Mouse (Mus musculus) limb, embryonic 10.5 days (tissue): Measurements from ENCODE around the gene Ola1. TPM values are rescaled to one million over a fixed set of nuclear protein-coding genes. Genes with fewer than 3 reads are reported as not detected.
A peak's percentile ranks its signal among the peaks of the same experiment; 100 is the strongest.

Source experiments
- DNase-seq: peaks from one replicate; pipeline ENCODE4 v3.0.0-alpha.2; 2017; ENCODE audit warnings: low spot score
- H3K27ac ChIP-seq: fragments of 300-500 bp; sonication (generic); 2 replicates; pipeline ENCODE4 v1.5.1; 2016; ENCODE audit warnings: mild to moderate bottlenecking
- H3K27me3 ChIP-seq: fragments of 300-500 bp; sonication (generic); 2 replicates; pipeline ENCODE4 v1.6.1; 2016; ENCODE audit warnings: low read depth, mild to moderate bottlenecking; ENCODE audit not compliant: poor library complexity, severe bottlenecking
- H3K36me3 ChIP-seq: fragments of 300-500 bp; sonication (generic); 2 replicates; pipeline ENCODE4 v1.6.1; 2016; ENCODE audit warnings: mild to moderate bottlenecking, moderate library complexity
- H3K4me1 ChIP-seq: fragments of 300-500 bp; sonication (generic); 2 replicates; pipeline ENCODE4 v1.6.1; 2016
- H3K4me3 ChIP-seq: fragments of 300-500 bp; sonication (generic); 2 replicates; pipeline ENCODE4 v1.5.1; 2016; ENCODE audit warnings: mild to moderate bottlenecking, moderate library complexity
- H3K9me3 ChIP-seq: fragments of 300-500 bp; sonication (generic); replicated peaks from 2 replicates; pipeline ENCODE4 v1.6.1; 2016; ENCODE audit warnings: mild to moderate bottlenecking
- WGBS: fragments of 180-500 bp; shearing (Covaris S2); methylation state at CpG from one replicate; pipeline ENCODE4 v1.1.7; 2016; 5-methylcytosine and 5-hydroxymethylcytosine counted together
- polyA plus RNA-seq: library from polyadenylated mRNA; unstranded; fragments of >200 nt; fragmentation: Nextera tagmentation; extraction: Ambion mirVana; gene quantifications from 2 replicates; pipeline ENCODE4 v1.2.1, GENCODE M21; 2016

The Ola1 gene
- polyA plus RNA-seq, 1 experiment from 2014 or later, result 107 TPM

DNA sequence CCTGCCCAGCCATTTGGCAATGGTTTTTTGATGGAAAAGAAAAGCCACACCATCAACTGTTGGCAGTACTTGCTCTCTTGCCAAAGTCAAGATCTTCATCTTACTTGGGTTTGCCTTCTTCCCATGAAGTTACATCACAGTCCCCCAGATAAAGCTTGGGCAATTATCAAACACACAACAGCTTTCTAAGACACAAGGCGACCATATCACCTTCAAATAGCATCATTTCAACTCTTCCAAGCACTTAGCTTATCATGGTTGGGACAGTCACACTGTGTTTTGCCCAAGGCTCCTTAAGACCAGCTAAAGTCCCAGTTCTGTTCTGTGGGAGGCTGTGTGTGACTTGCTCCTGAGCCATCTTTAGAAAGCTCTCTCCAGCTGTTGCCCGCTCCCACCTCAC, 161.1 kb downstream of the Ola1 start:
- H3K27ac ChIP-seq, result no peak overlapping the region
- H3K9me3 ChIP-seq, result no peaks in the 10 kb centered on the region
- no peak for DNase-seq
- WGBS, result 93% methylated on average over 2 of the region's 2 CpGs
- H3K27me3 ChIP-seq, result peaks cover 3% of the 10 kb centered on the region; the same call in 1 of the 2 replicates
- no peak overlapping the region for H3K4me3 ChIP-seq
- no peaks in the 10 kb centered on the region for H3K36me3 ChIP-seq
- 0 out of 2 replicates have a peak, but pooled peaks cover 4% of the 10 kb centered on the region for H3K4me1 ChIP-seq

GRCm38 (mm10) chr2:73056090-73056956, 162.4 kb downstream of the Ola1 start:
- H3K9me3 ChIP-seq, result no peaks in the 10 kb centered on the region
- DNase-seq, result no peak
- H3K27me3 ChIP-seq, result no peaks in the 10 kb centered on the region
- no peak overlapping the region for H3K27ac ChIP-seq
- 0 out of 2 replicates have a peak, but pooled peaks cover 4% of the 10 kb centered on the region for H3K4me1 ChIP-seq
- H3K36me3 ChIP-seq, result no peaks in the 10 kb centered on the region
- no peak overlapping the region for H3K4me3 ChIP-seq
- 91% methylated on average over 17 of the region's 17 CpGs for WGBS

GRCm38 (mm10) chr2:73053791-73054490, 164.8 kb downstream of the Ola1 start:
- no peak for DNase-seq
- peaks cover 2% of the 10 kb centered on the region for H3K4me1 ChIP-seq
- H3K27me3 ChIP-seq, result no peaks in the 10 kb centered on the region
- H3K36me3 ChIP-seq, result no peaks in the 10 kb centered on the region
- no peak overlapping the region for H3K27ac ChIP-seq
- H3K9me3 ChIP-seq, result no peaks in the 10 kb centered on the region
- 89% methylated on average over 9 of the region's 9 CpGs for WGBS
- H3K4me3 ChIP-seq, result no peak overlapping the region

GRCm38 (mm10) chr2:73050401-73050800, 168.3 kb downstream of the Ola1 start:
- Histone ChIP-seq H3K9me3 (no peaks in the 10 kb centered on the region), H3K36me3 (no peaks in the 10 kb centered on the region), H3K4me3 (no peak overlapping the region), H3K27ac (no peak overlapping the region), H3K27me3 (no peaks in the 10 kb centered on the region), H3K4me1 (peaks cover 25% of the 10 kb centered on the region)
- DNase-seq, result no peak
- WGBS, result 86% methylated on average over 8 of the region's 8 CpGs

GRCm38 (mm10) chr2:73049977-73050376, 168.7 kb downstream of the Ola1 start:
- H3K4me3 ChIP-seq, result no peak overlapping the region
- no peaks in the 10 kb centered on the region for H3K27me3 ChIP-seq
- no peaks in the 10 kb centered on the region for H3K36me3 ChIP-seq
- no peak overlapping the region for H3K27ac ChIP-seq
- no peaks in the 10 kb centered on the region for H3K9me3 ChIP-seq
- 85% methylated on average over 4 of the region's 4 CpGs for WGBS
- no peak for DNase-seq
- H3K4me1 ChIP-seq, result peaks cover 25% of the 10 kb centered on the region

DNA sequence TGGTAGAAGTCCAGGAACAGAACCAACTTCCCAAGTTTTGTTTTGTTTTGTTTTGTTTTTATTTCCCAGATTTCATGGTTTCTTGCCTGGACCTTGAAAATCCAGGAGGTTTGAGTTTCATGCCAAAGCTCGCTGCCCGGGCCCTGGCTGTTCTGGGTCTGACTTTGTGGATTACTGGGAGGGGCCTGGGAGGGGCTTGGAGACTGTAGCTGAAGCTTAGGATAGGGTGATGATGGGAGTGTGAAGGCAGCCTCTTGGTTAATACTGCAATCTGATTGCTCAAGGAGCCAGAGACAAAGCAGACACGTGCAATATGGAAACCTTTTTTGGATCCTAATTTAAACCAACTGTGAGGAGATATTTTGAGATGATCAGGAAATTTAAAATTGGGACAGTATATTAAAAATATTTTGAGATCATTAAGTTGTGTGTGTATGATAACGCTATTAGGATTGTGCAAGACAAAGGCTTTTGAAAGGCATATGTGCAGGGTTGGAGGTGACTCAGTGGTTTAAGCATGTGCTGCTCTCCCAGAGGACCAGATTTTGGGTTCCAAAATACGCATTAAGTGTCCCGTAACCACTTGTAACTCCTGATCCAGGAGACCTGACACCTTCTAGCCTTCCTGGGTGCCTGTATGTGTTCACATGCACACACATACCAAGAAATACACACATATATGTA, 169.6 kb downstream of the Ola1 start:
- H3K27ac ChIP-seq, result peak overlapping the region; percentile 72
- peak; percentile 49 for DNase-seq

GRCm38 (mm10) chr2:73047061-73047741, 171.5 kb downstream of the Ola1 start:
- Histone ChIP-seq H3K27ac (peak overlapping the region; percentile 81), H3K9me3 (no peaks in the 10 kb centered on the region), H3K4me1 (peaks cover 25% of the 10 kb centered on the region), H3K27me3 (no peaks in the 10 kb centered on the region), H3K36me3 (no peaks in the 10 kb centered on the region), H3K4me3 (no peak overlapping the region)
- 68% methylated on average over 24 of the region's 24 CpGs for WGBS
- peak; percentile 55 for DNase-seq

More for the DNA sequence above, 169.6 kb downstream of the Ola1 start:
- 58% methylated on average over 6 of the region's 6 CpGs for WGBS
- H3K36me3 ChIP-seq, result no peaks in the 10 kb centered on the region
- no peak overlapping the region for H3K4me3 ChIP-seq
- no peaks in the 10 kb centered on the region for H3K9me3 ChIP-seq
- no peaks in the 10 kb centered on the region for H3K27me3 ChIP-seq
- peaks cover 25% of the 10 kb centered on the region for H3K4me1 ChIP-seq

DNA sequence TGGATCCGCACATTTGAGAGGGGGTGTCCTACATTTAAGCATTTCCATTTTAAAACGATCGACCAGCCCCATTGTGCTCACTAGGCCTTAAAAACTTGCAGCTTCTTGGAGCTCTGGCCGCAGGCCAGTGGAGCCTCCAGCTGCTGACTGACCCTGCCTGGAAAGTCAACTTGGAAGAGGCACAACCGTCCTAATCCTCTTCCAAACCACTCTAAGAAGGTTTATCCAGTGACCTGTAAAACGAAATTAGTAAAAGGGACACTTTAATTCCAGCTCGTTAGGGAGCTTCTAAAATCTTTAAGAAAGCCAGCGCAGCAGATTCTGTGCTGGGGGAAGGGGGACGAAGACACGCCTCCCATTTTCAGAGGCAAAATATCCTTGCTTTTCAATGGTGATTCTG, 172.1 kb downstream of the Ola1 start:
- no peaks in the 10 kb centered on the region for H3K27me3 ChIP-seq

GRCm38 (mm10) chr2:73045505-73045904, 173.2 kb downstream of the Ola1 start:
- 75% methylated on average over 5 of the region's 5 CpGs for WGBS
- H3K27ac ChIP-seq, result no peak overlapping the region
- H3K4me3 ChIP-seq, result no peak overlapping the region
- H3K9me3 ChIP-seq, result no peaks in the 10 kb centered on the region
- no peak for DNase-seq
- H3K36me3 ChIP-seq, result no peaks in the 10 kb centered on the region
- peaks cover 25% of the 10 kb centered on the region for H3K4me1 ChIP-seq
- H3K27me3 ChIP-seq, result no peaks in the 10 kb centered on the region

More for the DNA sequence above, 172.1 kb downstream of the Ola1 start:
- no peaks in the 10 kb centered on the region for H3K36me3 ChIP-seq
- peak overlapping the region; percentile 81 for H3K27ac ChIP-seq
- 74% methylated on average over 10 of the region's 10 CpGs for WGBS
- H3K9me3 ChIP-seq, result no peaks in the 10 kb centered on the region
- DNase-seq, result no peak
- peaks cover 25% of the 10 kb centered on the region for H3K4me1 ChIP-seq
- H3K4me3 ChIP-seq, result no peak overlapping the region

Other genes with a start within 250 kb of the Ola1 start
- 47.6 and 58.2 TPM in 2 replicates for gene Sp3, start 238.5 kb downstream of the Ola1 start, polyA plus RNA-seq
- gene Gm11084, start 232.2 kb downstream of the Ola1 start, polyA plus RNA-seq, result not detected in 2 replicates
- gene Sp9, start 53.0 kb upstream of the Ola1 start, polyA plus RNA-seq, result 0.19 and 0.36 TPM in 2 replicates
- gene Scrn3, start 93.7 kb upstream of the Ola1 start, polyA plus RNA-seq, result 14.7 and 16.5 TPM in 2 replicates
- gene Cir1, start 93.8 kb upstream of the Ola1 start, polyA plus RNA-seq, result 12.2 and 14.3 TPM in 2 replicates
- 1.4 and 2.4 TPM in 2 replicates for gene Gpr155, start 167.6 kb upstream of the Ola1 start, polyA plus RNA-seq